Mouse (Mus musculus): ENCODE results near the gene Cntn3. TPM values are rescaled to one million over a fixed set of nuclear protein-coding genes. Genes with fewer than 3 reads are reported as not detected.
"Not testable (repeated sequence)": the region's sequence is repeated elsewhere in the genome, so short reads cannot be mapped to it uniquely, and the experiment has no call there.

Cntn3 gene
- total RNA-seq (2021), result 0.29 and 0.52 TPM in 2 replicates
- long read RNA-seq, result 0 reads

DNA sequence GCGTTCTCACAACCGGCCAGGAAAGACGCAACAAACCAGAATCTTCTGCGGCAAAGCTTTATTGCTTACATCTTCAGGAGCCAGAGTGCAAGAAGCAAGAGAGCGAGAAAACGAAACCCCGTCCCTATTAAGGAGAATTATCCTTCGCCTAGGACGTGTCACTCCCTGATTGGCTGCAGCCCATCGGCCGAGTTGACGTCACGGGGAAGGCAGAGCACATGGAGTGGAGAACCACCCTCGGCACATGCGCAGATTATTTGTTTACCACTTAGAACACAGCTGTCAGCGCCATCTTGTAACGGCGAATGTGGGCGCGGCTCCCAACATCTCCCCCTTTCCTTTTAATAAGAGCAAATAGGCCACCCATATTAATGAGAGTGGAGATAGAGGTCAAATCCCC, at the start of gene Cntn3:
Gene Cntn3 (minus strand): TSS at position 101 of the 400 bp plus-strand sequence.
- not testable (repeated sequence) for DNase-seq

DNA sequence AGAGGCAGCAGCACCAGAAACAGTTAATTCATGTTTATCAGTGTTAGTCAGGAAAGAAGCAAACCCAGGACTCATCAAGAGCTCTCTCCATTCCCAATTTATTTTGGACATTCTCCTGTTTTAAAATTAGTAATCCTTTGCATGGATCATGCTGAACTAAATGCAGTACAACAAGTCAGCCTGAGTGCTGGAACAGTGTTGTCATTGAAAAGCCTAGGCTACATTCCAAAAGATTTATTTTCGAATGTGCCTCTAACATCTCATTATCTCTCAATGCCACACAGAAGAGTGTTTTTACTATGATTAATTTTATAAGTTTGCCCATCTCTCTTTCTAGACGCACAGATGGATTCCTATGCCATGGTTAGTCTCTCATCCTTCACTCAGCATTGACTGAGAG, 27.9 kb upstream of the Cntn3 start:
- no peak for DNase-seq

DNA sequence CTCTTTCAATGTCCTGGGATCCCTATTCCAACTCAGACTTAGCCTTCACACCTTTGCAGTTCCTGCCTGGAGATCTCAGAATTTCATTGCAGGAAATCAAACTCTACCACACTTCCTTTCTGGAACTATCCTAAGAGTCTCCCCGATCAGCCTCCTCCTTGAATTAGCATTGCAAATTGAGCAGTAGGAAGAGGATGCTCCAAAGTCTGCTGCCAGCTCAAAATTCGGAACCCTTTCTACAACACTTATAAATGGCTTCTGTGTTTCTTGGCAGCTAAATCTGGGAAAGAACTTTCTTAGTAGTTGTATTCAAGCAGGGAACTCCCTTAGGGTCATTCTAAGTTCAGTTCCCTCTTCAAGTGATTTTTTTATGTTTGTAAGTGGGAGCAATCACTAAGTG, 24.9 kb upstream of the Cntn3 start:
- no peak for DNase-seq

DNA sequence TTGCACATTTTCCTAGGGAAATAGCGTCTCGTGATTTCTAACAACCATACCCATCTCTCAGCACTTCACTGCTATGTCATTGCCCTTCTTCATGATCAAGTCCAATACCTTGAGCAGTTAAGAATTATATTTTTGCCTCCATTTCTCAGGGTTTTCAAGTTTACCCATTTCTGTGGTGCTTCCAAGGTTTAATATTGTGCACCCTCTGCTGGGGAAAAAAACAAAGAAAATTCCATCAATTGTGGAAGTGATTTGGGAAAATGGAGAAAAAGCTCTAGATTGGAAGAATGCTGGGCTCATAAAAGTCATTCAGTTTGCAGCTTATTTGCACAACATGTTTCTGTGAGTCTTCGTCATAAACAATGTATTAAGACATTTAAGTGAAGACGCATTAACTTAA, 17.2 kb upstream of the Cntn3 start:
- DNase-seq, result no peak

DNA sequence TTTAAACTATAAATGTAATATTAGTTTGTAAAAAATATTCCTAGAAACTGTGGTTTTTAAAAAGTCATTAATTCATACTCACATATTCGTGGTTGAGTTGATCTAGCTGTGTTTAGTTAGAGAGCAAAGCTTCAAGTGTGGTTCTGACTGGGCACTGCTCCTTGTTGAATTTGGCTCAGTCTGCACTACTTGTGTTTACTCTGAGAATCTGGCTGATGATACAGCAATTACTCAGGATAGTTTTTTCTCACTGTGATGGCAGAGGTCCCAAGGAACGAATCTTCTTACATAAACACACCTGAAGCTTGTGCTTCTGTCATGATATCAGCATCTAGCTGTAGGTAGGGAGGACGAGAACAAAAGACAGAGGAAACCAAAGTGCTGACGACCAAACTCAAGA, 16.4 kb upstream of the Cntn3 start:
- DNase-seq, result no peak

DNA sequence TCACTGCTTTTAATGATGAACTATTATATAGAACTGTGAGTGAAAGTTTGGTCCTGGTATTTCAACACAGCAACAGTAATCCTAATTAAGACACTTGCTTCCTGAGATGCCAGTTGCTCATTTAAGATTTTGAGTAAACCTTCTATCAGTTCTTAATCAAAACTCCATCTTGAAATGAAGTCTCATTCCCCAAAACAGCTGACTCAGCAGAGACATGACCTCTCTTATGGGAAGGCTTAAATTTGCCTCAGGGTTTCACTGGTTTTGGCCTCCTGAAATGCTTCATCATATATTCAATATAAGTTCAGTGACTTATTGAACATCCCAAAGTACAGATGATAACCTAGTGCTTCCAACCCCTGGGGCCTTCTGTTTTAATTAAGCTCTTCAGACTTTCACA, 13.2 kb upstream of the Cntn3 start:
- DNase-seq, result no peak

DNA sequence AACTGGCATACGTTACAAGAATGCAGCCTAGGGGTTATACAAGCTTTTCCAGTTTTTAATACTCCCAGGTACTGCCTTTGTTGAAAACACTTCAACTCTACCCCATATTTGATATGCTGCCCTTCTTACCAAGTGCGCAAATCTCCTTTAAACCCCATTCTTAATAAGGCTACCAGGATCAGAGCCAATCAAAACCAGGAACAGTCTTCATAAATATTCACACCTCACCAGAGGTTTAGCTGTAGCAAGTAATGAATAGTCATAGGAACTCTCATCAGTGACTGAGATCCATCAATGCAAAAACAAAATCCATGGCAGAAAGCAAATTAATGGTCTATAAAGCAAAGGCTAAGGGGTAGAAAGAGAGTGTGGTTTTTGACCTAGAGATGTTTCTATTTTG, 10.7 kb upstream of the Cntn3 start:
- no peak for DNase-seq

DNA sequence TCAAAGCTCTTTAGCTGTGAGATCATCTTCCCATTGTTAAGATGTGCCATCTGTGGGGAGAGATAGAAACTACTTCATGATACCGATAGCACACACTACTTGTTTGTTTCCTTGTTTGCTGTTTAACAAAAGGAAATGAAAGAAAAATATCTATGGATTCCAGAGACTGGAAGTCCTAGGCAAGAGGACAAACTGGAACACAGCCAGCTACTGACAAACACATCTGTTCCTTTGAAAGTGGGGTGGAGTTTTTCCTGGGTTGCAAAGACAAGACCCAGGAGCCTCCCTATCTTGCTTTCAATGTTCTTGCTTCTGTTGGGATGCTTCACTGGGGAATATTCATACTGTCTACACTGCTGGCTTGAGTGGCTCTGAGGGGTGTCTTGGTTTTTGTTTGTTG, 5.4 kb downstream of the Cntn3 start:
- no peak for DNase-seq

DNA sequence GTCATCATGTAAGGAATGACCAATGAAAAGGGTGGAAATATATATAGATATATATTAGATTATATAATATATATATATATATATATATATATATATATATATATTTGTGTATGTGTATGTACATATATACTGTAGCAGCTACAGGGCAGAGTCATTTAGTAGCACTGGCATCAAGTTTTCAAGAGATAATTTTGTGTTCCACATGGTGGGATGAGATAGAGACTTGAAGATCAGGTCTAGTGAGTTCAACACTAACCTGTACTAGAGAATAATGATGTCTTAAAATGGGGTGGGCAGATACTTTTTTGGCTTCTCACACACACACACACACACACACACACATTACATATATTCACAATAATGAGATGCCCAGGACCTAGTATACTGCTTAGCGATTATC, 7.7 kb downstream of the Cntn3 start:
- no peak for DNase-seq

DNA sequence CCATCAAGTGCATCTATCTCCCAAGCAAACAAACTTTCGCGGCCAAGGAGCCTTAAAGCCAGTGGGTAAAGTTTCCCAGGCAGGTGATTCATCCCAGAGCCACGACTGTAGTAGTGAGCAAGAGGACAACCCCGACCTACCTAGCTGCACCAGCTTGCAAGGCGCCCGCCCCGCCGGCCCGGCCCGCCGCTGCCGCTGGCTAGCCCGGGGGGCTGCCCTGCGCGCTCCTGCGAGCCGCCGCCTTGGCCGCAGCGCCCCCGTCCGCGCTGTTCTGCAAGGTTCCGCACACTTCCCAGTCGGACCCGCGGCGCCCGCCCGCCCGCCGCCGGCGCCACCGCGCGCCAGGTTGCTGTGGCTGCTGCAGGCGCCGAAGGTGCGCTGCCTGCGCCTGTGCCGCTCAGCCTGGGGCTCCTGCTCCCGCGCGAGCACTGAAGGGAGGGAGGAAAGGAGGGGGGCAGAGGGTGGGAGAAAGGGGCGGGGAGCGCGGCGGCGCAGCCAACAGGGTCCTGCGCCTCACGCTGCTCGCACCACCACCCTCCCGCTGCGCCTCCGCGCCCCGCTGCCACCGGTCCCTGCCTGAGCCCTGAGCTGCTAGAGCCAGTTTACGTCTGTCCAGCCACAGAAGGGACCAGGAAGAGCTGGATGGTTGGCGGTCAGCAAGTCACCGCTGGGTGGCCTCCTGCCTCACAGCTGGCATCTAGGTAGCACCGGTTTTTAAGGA, 8.7 kb downstream of the Cntn3 start:
- peak; percentile 39 for DNase-seq

DNA sequence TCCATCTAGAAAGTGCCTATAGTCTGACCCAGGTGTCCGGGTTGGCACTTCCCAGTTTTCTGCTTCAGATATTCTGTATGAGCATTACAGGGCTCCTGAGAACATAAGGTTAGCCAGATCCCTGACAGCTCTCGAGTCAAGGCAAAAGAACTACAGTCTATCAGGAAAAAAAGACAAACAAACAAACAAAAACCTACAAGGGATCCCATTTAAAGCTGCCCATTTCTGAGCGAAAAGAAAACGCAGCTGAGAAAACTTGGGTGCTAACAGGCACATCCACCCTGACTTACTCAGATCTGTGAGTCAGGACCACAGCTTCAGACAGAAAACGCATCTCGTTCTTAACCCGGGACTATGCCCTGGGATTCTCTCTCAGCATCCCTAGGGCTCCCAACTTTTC, 9.5 kb downstream of the Cntn3 start:
- DNase-seq, result no peak

DNA sequence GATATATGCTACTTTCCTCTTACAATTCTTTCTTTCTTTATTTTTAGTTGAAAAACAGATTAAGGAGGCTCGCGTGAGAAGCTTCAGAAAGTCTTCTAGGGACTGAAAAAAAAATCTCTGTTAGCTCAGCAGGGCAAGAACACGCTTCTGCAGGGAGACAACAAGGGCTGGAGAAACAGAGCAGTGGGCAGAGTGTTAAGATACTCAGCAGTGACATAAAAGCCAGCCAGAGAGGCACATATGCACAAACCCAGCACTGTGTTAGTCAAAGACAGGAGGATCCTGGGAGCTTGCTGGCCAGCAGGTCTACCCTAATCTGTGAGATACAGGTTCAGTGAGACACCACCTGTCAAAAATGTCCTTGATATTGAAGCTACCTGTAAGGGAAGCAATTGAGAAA, 15.4 kb downstream of the Cntn3 start:
- DNase-seq, result no peak

DNA sequence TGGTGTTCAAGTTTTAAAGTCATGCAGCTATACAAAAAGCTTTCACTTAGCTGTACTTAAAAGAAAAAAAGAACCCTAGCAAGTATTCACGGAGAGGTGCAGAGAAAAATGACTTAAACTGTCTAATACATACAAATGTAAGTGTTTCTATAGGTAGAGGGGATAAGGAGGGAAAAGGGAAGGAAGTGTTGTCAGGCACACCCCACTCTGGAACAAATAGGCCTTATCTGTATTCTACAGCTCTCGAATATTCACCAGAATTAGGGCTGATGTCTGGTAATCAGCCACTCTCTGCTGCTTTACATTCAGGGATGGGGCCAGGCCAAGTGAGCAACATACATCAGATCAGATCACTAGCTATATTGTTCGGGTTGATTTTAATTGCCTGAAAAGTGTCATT, 16.4 kb downstream of the Cntn3 start:
- DNase-seq, result no peak

DNA sequence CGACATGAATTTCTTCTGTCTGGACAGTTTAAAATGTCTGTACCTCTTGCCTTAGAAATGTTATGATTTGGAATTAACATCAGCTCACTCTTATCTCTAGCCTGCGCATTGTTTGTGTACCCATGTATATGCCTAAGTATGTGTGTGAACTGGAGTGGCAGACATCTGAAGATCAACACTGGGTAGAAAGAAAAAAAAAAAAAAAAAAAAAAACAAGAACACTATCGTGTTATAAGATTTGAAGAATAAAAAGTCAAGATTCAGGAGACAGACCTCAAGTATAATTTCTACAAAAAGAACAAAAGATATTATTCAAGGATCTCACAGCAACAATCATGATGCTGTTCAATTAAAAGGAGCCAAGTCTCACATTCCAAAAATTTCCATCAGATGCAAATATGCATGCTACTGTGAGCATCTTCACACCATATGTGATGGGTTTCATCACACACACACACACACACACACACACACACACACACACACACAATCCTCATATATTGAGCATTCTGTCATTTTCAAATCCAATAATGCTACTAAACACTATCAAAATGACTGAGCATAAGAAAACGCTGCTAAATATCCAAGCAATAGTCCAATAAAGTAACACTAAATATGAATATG, 17.0 kb downstream of the Cntn3 start:
- no peak for DNase-seq

DNA sequence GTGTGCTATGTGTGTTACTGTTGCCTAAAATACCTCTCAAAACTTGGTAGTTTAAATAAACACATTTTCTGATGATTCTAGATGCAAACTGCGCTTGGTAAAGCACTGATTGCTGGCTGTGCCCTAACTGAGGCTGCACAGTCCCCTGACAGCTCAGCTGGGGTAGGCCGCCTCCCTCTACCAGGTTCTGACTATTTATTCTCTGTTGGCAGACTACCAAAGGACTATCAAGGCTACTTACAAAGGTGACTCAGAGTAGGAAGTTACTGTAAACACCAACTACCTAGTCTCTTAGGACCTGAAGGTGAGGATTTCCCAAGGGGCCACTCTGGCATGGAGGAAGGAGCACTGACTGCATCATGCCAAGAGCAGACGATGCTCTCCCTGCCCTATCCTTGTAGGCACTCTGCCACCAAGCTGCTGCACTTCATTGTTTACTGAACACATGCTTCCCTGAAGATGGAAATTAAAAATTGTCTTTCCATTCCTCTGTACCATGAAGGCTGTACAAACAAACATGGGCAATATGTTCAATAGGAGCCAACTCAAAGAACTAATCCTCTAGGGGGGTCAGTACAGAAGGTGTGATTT, 17.7 kb downstream of the Cntn3 start:
- DNase-seq, result no peak

DNA sequence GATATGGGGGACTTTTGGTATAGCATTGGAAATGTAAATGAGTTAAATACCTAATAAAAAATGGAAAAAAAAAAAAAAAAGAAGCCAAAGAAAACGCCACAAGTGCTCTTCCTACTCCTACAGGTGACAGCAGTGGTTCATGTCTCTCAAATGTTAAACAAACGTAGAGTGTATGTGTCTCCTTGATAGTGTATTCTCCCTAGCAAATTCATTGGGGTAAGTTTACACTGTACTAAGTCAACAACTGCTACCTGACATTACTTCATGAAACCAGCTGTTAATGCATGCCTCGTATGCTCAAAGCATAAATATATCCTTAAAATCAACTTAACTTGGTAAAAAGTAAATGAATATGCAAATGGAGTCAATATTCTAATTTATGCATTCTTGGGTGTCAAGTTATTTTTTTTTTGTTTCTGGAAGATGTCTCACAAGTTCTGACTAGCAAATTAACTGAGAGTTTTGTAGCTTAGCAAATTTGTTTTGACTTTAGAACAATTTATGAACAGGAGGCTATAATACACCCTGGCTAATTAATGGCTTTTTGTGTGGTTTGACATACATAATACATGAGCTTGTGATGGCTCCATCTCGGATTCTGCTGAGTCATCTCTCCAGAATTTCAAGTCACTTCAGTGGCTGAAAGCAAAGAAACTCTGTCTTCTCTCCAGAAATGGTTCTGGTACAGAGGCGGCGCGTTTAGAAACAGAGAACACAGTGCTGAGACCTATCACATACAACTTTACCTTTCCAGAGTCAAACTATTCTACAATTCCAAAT, 31.1 kb downstream of the Cntn3 start:
- no peak for DNase-seq

DNA sequence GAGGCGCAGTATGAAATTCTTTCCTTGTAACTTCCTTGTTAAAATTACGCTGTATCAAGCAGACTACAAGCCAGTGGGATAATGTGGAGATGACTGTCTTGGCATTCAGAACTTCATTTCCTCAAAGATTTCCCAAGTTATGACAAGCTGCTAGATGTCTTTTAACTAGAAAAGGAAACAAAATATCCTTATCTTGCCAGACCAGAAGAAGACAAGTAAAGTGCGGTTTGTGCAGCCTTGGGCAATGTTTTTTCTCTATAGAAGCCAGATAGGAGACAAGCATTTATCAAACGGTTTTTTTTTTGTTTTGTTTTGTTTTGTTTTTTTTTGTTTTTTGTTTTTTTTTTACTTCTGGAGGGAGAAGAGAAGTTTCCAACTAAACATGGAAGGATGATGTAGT, 37.3 kb downstream of the Cntn3 start:
- no peak for DNase-seq

DNA sequence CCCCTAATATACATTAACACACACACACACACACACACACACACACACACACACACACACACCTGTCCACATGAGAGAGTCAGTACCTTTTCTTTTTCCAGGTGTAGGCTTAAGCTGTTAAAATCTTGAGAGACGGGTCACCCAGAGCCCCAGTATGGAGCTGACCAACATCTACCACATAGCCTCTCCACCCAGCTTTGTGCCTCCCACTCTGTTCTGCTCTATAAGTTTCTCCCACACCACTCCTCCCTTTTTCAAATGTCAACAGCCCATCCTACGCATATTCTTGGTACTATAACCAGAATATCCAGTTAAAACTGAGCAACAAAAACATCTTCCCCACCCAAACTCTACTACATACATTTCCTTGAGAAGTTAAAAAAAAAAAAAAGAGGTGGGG, 49.9 kb downstream of the Cntn3 start:
- DNase-seq, result no peak

DNA sequence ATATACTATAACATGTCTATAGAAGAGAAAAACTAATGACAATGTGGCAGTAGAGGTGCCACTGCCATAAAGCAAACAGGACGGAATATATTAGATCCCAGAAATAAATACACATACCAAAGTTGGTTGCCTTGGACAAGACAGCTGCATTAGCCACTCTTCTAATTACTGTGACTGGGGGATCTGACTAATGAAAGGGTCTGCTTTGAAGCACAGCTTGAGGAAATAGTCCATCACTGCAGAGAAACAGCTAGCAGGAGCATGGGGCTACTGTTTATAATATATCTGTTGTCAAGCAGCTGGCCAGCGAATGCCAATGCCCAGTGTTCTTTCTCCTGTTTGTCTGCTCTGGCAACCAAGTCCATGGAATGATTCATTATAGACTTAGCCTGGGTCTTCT, 51.9 kb downstream of the Cntn3 start:
- no peak for DNase-seq

DNA sequence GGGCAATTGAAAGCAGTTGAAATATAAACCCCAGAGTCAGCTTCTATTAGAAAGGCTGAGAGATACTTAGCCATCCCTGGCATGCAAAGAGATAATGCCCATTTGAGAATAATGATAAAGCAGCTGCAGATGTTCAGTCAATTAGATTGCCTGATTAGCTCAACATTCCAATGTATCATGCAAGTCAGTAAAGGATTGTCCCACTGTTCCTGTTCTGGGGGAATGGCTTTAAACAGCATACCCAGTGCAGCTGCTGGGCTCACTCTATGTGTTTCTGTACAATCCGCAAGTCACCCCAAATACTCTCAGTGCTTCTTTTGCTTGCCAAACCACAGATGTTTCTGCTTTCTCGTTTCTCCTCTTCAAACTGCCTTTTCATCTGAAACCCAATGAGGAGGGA, 57.7 kb downstream of the Cntn3 start:
- DNase-seq, result no peak

DNA sequence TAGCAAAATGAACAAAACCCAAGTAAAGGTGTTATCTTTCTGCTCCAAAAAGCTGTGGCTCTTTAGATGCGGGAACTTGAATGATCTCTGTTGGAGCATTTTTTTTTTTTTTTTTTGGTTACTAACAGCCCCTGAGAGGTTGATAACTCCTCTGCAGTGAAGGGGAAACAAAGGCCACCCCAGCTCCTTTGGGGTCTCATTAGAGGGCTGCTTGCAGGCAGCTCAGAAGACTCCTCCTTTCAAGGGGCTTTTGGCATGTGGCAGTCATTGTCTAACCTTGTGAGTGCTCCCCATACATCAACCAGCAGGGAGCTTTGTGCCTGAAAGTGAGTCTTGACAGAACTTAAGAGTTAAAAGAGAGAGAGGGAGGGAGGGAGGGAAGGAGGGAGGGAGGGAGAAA, 60.8 kb downstream of the Cntn3 start:
- DNase-seq, result no peak

DNA sequence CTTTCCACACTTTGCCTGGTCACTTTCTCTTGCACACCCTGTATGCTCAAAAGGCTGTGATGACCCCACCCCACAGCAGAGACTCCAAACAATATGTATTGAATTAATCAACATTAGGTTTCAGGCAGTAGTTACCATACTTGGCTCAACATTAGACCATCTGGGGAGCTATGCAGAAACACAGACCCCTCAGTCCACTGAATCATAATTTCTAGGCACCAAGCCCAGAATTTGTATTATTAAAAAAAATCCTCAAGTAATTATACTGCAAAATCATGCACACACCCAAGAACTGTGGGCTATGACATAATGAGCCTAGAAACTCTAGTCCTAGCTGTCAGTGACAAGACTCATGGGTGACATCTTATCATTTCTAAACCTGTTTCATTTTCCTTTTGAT, 87.4 kb downstream of the Cntn3 start:
- no peak for DNase-seq
